Mouse (Mus musculus): Measurements from ENCODE around the gene Rnf130.

The Rnf130 gene

DNA sequence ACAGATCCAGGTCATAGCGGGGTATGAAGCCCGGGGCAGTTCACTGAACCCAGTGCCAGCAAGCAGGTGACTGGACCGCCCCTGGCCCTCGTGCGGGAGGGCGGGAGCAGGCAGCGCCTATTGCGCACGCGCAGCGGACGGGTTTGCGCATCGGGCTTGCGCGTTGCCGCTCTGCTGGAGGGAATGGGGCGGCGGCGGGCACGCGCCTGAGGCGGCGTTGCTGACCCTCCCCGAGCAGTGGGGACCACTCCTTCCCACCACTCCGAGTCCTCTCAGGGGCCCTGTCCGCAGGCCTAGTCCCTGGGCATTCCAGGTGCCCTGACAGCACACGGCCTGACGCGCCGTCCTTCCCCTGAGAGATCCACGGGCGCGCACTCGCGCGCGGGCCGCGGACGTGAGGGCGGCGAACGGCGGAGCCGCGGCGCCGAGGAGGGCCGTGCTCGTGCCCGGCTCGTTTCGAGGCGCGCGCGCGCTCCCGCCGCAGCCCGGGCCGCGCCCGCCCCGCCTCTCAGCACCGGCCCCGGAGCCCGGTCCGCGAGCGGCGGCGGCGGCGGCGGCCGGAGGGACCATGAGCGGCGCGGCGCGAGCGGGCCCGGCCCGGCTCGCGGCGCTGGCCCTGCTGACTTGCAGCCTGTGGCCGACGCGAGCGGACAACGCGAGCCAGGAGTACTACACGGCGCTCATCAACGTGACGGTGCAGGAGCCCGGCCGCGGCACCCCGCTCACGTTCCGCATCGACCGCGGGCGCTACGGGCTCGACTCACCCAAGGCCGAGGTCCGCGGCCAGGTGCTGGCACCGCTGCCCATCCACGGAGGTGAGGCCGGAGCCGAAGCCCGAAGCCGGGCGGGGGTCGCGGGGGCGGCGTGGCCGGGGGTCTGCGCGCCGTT is at the start of gene Rnf130:
Gene Rnf130 (plus strand): TSS at position 514 of the 888 bp plus-strand sequence.
- DNase-seq = peak; percentile 96

DNA sequence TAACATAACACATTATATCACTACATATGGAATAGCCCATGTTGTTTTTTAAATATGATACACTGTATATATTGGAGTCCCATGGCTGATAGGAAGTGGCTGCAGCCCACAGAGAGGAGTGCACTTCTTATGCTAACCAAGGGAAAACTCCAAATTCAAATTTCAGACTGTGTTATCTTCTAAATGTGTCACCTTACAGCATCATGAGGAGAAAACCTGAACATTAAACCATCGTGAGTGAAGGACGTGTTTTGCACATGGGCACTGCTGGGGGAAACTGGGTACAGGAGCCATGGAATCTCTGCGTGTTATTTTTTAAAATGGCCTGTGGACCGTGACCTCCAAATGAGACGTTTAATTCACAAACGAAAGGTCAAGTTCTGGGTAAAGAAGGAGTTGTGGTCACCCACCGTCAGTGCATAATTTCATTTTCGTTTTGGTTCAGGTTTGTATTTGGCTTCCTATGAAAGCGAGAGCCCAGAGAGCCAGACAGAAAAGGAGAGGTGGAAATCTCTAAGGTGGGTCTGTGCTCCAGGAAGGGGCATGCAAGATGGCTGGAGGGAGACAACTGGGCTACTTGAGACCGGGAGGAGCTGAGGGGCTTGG is 47.1 kb upstream of the Rnf130 start:
- no peak for DNase-seq

- no peak for DNase-seq
Measured at GRCm38 (mm10) chr11:49978935-49979334, 46.2 kb upstream of the Rnf130 start.

GRCm38 (mm10) chr11:49980681-49981235 is 44.4 kb upstream of the Rnf130 start:
- no peak for DNase-seq

- DNase-seq = no peak
Measured at GRCm38 (mm10) chr11:49981321-49981963, 43.7 kb upstream of the Rnf130 start.

GRCm38 (mm10) chr11:49982094-49982493 is 43.1 kb upstream of the Rnf130 start:
- DNase-seq = no peak

DNA sequence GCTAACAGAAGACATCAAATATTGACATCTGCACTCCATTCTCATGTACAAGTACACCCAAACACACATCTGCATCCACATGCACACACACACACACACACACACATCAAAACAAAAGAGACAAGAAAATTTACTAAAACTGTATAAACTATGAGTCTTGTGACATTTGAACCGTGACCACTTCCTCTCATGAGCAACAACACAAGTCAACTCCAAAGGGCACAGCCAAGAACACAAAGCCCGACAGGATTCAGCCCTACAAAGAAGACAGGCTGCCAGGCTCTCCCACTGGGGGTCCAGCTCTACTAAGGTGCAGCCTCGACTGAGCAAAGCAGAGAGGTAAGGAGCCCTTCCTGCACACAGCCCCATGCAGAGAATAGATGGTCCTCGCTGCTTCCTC is 42.3 kb upstream of the Rnf130 start:
- no peak for DNase-seq

DNA sequence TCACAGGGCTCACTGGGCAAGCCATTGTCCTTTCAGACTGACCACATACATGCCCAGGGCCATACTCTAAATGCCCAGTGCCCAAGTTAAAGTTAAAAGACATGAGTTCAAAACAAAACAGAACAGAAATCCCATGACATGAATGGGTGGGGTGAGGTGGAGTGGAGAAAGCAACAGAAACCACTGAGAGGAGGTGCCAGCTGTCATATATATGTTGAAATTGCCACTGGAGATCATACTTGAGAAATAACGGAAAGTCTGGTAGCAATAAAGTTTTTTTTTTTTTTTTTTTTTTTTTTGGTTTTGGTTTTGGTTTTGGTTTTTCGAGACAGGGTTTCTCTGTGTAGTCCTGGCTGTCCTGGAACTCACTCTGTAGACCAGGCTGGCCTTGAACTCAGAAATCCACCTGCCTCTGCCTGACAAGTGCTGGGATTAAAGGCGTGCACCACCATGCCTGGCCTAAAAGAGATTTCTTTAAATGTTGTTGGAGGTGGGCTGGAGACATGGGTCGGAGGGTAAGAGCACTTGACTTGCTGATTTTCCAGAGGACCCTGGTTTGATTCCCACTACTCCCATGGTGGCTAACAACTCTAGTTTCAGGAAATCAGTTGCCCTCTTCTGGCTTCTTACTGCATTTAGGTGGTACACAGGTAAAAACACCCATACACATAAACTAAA is 41.1 kb upstream of the Rnf130 start:
- no peak for DNase-seq

- no peak for DNase-seq
Measured at GRCm38 (mm10) chr11:49985009-49985408, 40.1 kb upstream of the Rnf130 start.

- DNase-seq = peak; percentile 50
Measured at GRCm38 (mm10) chr11:49986277-49987036, 38.7 kb upstream of the Rnf130 start.

- no peak for DNase-seq
Measured at GRCm38 (mm10) chr11:49994536-49994935, 30.6 kb upstream of the Rnf130 start.

GRCm38 (mm10) chr11:49996398-49996797 is 28.7 kb upstream of the Rnf130 start:
- no peak for DNase-seq

GRCm38 (mm10) chr11:49997321-49997720 is 27.8 kb upstream of the Rnf130 start:
- DNase-seq = no peak

DNA sequence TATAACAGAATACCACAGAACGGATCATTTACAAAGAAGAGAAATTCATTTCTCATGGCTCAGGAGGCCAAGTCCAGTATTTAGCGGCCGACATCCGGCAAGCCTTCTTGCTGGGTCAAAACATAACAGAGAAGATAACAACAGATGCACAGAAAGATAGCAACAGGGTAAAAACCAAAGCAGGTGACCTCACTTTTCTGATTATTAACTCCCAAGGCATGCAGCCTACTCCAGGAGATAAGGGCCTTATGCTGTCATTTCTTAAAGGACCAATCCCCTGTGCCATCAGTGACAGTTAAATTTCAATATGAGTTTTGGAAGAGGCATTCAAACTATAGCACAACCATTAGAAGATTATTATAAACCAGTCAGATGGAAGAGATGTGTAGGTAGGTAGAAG is 22.3 kb upstream of the Rnf130 start:
- DNase-seq = no peak

GRCm38 (mm10) chr11:50007776-50008175 is 17.4 kb upstream of the Rnf130 start:
- DNase-seq = no peak

DNA sequence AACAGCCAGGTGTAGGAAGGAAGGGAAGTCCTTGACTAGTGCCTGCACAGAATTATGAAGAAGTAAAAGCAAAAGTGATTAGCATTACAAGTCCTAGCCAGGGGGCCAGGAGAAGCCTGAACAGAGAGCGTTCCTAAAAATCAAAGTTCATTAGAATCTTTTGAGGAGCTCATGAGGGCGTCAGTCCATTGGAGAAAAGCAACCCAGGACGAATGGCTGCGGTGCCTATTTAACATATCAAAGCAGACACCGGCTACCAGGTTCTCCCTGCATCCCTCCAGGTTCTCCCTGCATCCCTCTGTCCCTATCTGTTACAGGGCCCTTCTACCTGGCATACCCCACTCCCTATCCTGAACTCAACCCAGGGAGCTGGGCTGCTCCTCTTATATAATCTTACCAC is 16.9 kb upstream of the Rnf130 start:
- DNase-seq = no peak

GRCm38 (mm10) chr11:50013016-50013415 is 12.1 kb upstream of the Rnf130 start:
- no peak for DNase-seq

DNA sequence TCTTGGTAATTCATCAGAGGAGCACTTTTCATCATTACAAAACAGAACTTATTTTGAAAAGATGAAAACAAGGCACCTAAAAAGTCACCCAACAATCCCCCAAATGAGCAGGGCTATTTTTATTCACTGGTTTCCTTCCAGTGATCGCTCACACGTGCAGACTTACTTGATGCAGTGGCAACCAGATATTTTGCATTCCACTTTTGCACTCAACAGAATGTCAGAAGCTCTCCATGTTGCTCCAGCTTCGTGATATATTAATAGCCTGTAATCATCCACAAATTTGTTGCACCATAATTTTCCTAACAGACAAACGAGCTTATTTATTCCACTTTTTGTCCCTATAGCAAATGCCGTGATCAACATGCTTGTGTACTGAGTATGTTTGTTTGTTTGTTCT is 8.6 kb upstream of the Rnf130 start:
- no peak for DNase-seq

GRCm38 (mm10) chr11:50017511-50017910 is 7.6 kb upstream of the Rnf130 start:
- DNase-seq = no peak

DNA sequence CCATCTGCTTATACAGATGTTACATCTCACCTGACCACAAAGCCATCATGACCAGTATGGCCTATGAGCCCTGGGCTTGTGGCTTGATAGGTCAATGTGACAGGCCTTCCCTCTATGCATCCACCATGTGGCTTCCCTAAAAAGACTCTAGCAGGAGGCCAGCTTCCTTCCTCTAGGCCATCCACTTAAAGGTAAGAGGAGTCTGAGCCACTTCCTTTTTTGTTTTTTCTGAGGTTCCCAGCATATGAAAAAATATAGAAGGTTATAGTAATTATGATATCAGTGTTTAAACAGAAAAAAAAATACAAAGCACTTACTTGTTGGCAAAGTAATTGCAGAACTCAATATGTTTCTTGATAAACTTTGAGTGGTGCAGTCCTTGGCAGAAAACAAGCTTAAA is 6.3 kb upstream of the Rnf130 start:
- no peak for DNase-seq

- DNase-seq = no peak
Measured at GRCm38 (mm10) chr11:50022085-50022484, 3.1 kb upstream of the Rnf130 start.

GRCm38 (mm10) chr11:50024445-50024832 is 707 bp upstream of the Rnf130 start:
- DNase-seq = no peak

Data from embryo, embryonic 11 days (tissue).